Mouse (Mus musculus): ENCODE data around the gene Wdr76.
A peak's percentile ranks its signal among the peaks of the same experiment; 100 is the strongest.
"Not testable (repeated sequence)": the region's sequence is repeated elsewhere in the genome, so short reads cannot be mapped to it uniquely, and the experiment has no call there.

Wdr76 gene

GRCm38 (mm10) chr2:121505942-121506882 is at the start of gene Wdr76, which contains the start of gene Mfap1a:
Wdr76 (plus strand) TSS chr2:121506723.
Mfap1a (minus strand) TSS chr2:121506665.
- peak; percentile 94 for ATAC-seq (ENCODE audit: low TSS enrichment)

DNA sequence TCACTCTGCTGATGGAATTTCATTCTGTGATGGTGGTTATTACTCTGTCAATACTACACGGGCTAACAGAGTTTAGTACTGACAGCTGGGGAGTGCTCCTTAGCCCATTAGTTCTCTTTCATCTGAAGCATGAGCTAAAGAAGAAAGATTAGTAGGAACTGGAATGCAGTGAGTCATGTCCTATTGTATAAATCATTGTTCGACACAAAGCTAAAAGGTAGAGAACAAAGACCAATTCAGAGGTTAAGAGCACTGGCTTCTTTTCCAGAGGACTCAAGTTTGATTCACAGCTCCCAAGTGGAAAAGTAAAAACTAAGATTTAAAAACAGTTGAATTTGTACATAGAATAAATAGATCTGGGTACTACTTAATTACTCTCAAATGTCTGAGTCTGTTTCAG is 46.5 kb upstream of the Wdr76 start:
- ATAC-seq (ENCODE audit: low TSS enrichment): no peak

DNA sequence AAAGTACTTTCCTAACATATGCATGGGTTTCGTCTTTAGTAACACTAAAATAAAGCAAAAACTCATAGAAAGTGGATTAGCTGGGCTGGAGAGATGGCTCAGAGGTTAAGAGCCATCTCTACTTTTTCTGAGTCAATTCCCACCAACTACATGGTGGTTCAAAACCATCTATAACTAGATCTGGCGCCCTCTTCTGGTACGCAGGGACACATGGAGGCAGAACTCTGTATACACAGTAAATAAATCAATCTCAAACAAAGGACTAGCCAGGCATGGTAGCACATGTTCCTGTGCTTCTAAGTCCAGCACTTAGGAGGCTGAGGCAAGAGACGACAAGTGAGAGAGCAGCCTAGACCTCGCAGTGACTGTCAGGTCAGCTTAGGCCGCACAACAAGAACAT is 37.5 kb upstream of the Wdr76 start:
- ATAC-seq (ENCODE audit: low TSS enrichment): not testable (repeated sequence)

DNA sequence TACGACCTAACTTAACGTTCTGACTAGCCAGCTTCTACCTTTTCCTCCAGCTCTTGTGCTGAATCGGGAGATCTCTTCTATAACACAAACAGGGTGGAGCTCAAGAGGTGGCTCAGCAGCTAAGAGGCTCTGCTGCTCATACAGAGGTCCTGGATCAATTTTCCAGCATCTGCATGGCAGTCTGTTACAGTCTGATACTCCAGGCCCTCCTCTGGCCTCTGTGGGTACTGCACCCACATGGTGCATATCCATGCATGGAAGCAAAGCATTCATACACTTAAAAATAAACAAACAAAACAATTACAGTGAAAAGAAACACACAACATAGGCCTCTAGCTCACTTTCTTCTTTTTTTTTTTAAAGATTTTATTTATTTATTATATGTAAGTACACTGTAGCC is 33.7 kb upstream of the Wdr76 start:
- ATAC-seq (ENCODE audit: low TSS enrichment): not testable (repeated sequence)

DNA sequence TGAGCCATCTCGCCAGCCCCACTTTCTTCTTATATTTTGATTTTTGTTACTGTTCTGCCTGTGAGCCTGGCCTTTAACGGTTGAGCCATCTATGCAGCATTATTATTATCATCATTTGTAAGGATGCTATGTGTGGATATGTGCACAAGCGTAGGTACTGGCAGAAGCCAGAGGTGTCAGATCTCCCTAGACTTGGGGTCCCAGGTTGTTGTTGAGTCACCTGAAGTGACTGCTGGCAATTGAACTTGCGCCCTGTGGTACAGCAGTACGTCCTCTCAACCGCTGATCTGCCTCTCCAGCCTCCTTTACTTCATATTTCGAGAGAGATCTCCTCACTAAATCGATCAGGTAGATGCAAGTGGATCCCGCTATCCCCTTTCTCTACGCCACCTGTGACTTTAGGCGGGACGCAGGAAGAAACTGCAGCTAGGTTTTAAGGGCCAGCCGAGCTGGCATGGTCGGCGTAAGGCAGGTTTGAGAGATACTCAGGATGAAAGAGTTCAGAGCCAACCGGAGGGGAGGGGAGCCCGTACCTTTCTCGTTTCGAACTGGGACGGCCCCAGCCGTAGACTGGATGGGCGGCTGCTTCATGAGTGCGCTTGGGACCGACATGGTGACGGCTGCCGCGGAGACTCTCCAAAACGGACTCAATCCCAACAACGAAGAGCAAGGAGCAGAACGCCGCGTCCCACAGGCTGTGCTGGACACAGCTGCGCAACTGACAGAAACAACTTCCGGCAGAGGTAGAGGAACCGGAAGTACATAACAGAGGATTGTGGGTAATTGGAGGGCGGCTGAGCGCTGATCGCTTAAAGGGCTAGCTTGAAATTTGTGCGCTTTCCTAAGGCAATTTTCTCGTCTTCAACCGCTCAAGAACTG is 33.0 kb upstream of the Wdr76 start, which contains the start of gene Mfap1b:
TSS of gene Mfap1b (minus strand) at position 767 of the 879 bp plus-strand sequence.
- peak; percentile 99 for ATAC-seq (ENCODE audit: low TSS enrichment)

DNA sequence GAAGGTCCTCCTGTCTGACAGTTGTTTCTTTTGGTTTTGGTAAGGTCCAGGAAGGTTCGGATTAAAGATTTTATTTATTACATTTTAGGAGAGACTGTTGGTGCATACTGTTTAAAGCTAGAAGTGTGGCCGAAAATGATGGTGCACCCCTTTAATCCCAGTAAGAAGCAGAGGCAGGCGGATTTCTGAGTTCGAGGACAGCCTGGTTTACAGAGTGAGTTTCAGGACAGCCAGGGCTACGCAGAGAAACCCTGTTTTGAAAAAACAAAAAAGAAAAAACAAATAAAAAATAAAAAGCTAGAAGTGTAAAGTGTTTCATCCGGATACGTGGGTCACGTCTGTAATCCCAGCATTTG is 32.4 kb upstream of the Wdr76 start:
- no peak for ATAC-seq (ENCODE audit: low TSS enrichment)

- ATAC-seq (ENCODE audit: low TSS enrichment): not testable (repeated sequence)
These were observed 31.2 kb upstream of the Wdr76 start for GRCm38 (mm10) chr2:121475306-121475705.

DNA sequence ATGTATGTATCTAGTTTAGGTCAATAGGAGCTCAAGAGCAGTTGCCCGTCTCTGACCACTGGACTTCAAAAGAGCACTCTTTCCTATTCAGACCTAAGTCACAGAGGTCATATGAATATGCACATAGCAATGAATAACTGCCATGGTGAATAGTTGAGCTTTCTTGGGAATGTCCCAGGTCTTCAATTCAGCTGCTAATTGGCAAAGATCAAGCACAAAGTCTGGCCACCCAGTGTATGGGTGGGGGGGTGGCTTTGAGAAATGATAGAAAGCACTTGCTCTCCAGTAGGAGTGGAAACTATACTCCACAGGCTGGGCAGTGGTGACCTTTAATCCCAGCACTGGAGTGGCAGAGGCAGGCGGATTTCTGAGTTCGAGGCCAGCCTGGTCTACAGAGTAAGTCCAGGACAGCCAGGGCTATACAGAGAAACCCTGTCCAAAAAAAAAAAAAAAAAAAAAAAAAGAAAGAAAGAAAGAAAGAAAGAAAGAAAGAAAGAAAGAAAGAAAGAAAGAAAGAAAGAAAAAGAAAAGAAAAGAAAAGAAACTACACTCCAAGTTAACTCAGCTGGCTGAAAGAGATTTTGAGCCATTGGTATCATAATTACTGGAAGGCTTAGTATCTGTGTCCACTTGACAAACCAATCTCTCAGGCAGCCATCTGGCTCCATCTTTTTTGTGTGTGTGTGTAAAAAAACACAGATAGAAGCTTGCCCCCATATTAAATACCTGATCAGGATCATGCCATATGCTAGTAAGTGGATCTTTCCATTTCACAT is 28.8 kb upstream of the Wdr76 start:
- ATAC-seq (ENCODE audit: low TSS enrichment): no peak

GRCm38 (mm10) chr2:121480498-121480897 is 26.0 kb upstream of the Wdr76 start:
- no peak for ATAC-seq (ENCODE audit: low TSS enrichment)

GRCm38 (mm10) chr2:121480916-121481315 is 25.6 kb upstream of the Wdr76 start:
- ATAC-seq (ENCODE audit: low TSS enrichment): not testable (repeated sequence)

DNA sequence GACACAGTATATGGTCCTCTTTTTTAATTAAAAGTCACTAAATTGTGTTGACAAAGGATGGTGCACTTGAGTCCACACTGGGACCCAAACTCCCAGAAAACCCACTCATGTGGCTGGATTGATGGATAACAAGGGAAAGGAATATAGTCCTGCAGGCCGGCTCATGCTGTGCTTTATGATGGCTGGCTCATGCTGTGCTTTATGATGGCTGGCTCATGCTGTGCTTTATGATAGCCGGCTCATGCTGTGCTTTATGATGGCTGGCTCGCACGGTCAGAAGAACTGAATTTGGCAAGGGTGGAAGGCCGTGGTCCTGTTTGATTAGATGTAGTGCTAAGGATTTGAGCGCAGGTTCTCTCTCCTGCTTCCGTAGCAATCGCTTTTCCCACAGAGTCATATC is 22.9 kb upstream of the Wdr76 start:
- no peak for ATAC-seq (ENCODE audit: low TSS enrichment)

GRCm38 (mm10) chr2:121484403-121484802 is 22.1 kb upstream of the Wdr76 start:
- not testable (repeated sequence) for ATAC-seq (ENCODE audit: low TSS enrichment)

- ATAC-seq (ENCODE audit: low TSS enrichment): not testable (repeated sequence)
These were observed 5.0 kb upstream of the Wdr76 start for GRCm38 (mm10) chr2:121501550-121501949.

- ATAC-seq (ENCODE audit: low TSS enrichment): no peak
These were observed 839 bp downstream of the Wdr76 start for GRCm38 (mm10) chr2:121507173-121507950.

DNA sequence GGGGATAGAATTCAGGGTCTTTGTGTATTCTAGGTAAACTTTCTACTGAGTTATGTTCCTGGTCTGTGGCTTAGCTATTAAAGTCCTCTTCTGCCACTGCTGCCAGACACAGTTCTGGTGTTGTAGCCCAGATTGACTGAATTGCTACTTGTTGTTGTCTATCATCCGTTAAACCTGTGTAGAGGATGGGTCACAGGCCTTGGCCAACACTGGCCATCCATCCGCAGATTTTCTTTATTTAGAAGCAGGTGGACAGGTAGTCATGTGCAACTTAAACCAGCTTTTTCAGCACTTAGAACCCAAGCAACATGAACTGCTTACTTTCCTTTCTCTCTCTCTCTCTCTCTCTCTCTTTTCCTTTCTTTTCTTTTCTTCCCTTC is 1.4 kb downstream of the Wdr76 start:
- ATAC-seq (ENCODE audit: low TSS enrichment): no peak

GRCm38 (mm10) chr2:121509584-121509983 is 3.1 kb downstream of the Wdr76 start:
- ATAC-seq (ENCODE audit: low TSS enrichment): peak; percentile 87

DNA sequence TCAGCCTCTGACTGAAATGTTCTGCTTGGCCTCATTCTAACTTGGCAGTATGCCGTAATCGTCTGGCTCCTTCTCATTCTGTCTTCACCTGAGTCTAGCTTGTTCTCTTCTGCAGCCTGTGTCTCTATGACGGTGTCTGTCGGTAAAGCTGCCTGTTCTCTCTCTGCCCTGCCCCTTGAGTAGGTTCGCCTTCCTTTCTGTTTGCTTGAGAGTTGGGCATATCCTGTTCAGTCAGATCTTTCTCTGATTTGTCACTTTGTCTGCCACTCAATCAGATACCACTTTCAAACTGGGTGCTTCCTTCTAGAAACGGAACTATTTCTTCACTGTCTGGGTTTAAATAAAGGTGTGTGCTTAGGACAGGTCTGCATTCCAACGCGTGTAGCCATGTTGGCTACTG is 4.9 kb downstream of the Wdr76 start:
- no peak for ATAC-seq (ENCODE audit: low TSS enrichment)

- not testable (repeated sequence) for ATAC-seq (ENCODE audit: low TSS enrichment)
These were observed 6.7 kb downstream of the Wdr76 start for GRCm38 (mm10) chr2:121512991-121513765.

GRCm38 (mm10) chr2:121514211-121514610 is 7.7 kb downstream of the Wdr76 start:
- no peak for ATAC-seq (ENCODE audit: low TSS enrichment)

GRCm38 (mm10) chr2:121518106-121518505 is 11.6 kb downstream of the Wdr76 start:
- no peak for ATAC-seq (ENCODE audit: low TSS enrichment)

Data from frontal cortex, adult (tissue).